Mouse (Mus musculus): ENCODE results near the gene Vps26c.

DNA sequence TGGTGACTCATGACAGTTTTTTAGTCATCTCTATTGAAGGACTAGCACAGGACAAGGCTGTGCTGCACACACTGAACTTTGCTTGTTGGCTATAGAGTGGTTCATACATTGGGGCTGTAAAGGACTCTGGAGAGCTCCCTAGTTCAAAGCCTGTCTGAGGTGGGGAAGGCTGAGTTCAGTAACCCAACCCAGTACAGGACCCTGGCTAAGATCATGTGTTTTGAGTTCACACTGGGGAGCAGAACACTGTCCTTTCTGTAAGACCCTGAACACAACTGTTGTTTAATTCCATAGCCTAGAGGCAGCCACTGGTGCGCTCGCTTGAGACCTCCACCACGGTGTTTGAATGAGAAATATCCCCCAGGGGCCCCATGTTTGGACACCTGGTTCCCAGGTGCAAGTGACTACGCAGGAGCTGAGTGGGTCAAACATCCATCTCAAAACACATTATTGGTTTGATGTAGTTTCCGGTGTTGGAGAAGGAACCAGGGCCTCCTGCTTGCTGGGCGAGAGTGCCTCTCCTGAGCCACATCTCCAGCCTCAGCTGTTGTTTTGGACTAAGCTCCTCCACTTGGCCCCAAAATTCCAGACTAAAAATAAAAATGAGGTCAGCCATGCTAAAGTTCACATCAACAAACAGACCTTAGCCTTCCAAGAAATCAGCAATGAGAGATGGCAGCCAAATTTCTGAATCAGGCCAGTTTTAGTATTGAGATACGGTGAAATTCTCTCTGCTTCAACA lies 10.0 kb upstream of the Vps26c start:
- TF ChIP-seq POLR2A (IDR thresholded peaks at IDR 0.05; ENCODE audit: extremely low read depth, insufficient read depth, low read length) (no peak), CTCF (IDR thresholded peaks at IDR 0.05; ENCODE audit: extremely low read depth, insufficient read depth, low read length) (no peak)
